19 mouse cellular contexts compared by ENCODE assay signal in the genomic region with DNA sequence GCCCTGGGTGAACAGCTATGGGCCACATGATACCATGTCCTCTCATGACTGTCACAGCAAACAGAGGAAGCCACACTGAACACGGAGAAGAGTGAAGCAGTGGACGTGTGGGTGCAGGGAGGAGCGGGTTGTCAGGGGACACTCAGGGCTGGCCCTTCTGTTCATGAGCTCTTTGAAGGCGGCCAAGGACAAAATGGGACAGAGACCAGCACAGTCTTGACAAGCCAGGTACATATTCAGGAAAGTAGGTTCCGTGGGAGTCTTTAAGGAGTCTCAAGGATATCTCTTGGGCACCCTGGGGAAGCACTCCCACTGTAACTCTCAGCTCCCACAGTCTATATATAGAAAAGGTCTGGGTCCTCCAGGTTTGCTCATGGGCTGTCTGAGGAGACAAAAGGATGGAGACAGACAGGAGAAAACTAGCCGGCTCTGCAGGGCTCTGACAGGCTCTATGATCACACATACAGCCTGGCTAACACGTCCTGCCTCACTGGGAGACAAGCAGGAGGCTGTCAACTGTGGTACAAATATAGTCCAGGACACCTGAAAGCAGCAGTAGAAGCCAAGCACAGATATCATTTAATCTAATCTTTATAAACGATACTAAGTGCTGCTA.
DNase-seq lines count a peak whose midpoint lies in the region; ATAC-seq and TF ChIP-seq lines count a peak whose summit lies in the region.
"Had no signal": no experiment of that assay in that cellular context is flagged by ENCODE, and none has a peak within 500 bp of the region (broad histone marks: within the 10 kb centered on the region; RNA-seq: fewer than 3 reads in every experiment).

No protein-coding gene starts in this region.

- no peak; the same call in 1 of the 2 replicates for ATAC-seq in heart, embryonic 13.5 days (ENCODE audit: extremely low read depth, insufficient number of reproducible peaks, low FRiP score, low TSS enrichment)
- ATAC-seq in midbrain, embryonic 11.5 days (ENCODE audit: low FRiP score): no peak
- ATAC-seq in midbrain, postnatal 0 days (ENCODE audit: low FRiP score): no peak
- ATAC-seq: activated CD4-positive, CD25-positive, alpha-beta regulatory T cell, adult 4 months; forebrain, embryonic 15.5 days; intestine, embryonic 15.5 days; Patski had no signal

- H3K4me3 ChIP-seq in cerebellum, adult 2 months (replicated peaks; ENCODE audit: insufficient read depth, low read depth, low read length): no peak overlapping the region
- H3K4me3 ChIP-seq in heart, embryonic 13.5 days: no peak overlapping the region
- H3K4me3 ChIP-seq in midbrain, embryonic 11.5 days (ENCODE audit: low read depth, low read length): no peak overlapping the region
- H3K4me3 ChIP-seq in midbrain, postnatal 0 days (ENCODE audit: low read depth, low read length): no peak overlapping the region
- H3K4me3 ChIP-seq: embryonic facial prominence, embryonic 12.5 days; forebrain, embryonic 15.5 days; intestine, embryonic 15.5 days had no signal

- peak; percentile 50 to 53 for DNase-seq in cerebellum, adult 2 months
- no peak for DNase-seq in cerebellum, postnatal 4 days (ENCODE audit: low spot score in 2 of 2)
- DNase-seq in heart, adult 11 months: no peak
- DNase-seq in midbrain, embryonic 11.5 days (ENCODE audit: low spot score, missing footprints): peak; percentile 68
- DNase-seq in midbrain, postnatal 0 days (ENCODE audit: low spot score): no peak
- DNase-seq in embryo, embryonic 11 days: no peak
- DNase-seq: adrenal gland, postnatal 14 days; gastrocnemius, postnatal 36 days; heart, adult 18-20 months; heart, postnatal 14 days; kidney, adult 18-20 months had no signal

- H3K27ac ChIP-seq in cerebellum, adult 2 months (ENCODE audit: insufficient read depth, low read length): peak overlapping the region; percentile 76
- H3K27ac ChIP-seq in heart, embryonic 13.5 days (replicated peaks): 0 out of 2 replicates have a peak overlapping the region, but pooled peaks have one; percentile 30
- no peak overlapping the region for H3K27ac ChIP-seq in midbrain, embryonic 11.5 days (ENCODE audit: low read depth, low read length)
- H3K27ac ChIP-seq in midbrain, postnatal 0 days (ENCODE audit: low read depth, low read length): no peak overlapping the region
- H3K27ac ChIP-seq: embryonic facial prominence, embryonic 12.5 days; forebrain, embryonic 15.5 days; hindbrain, embryonic 14.5 days; intestine, embryonic 15.5 days had no signal

- H3K4me2 ChIP-seq in heart, embryonic 13.5 days: no peak overlapping the region
- no peak overlapping the region for H3K4me2 ChIP-seq in midbrain, embryonic 11.5 days
- no peak overlapping the region for H3K4me2 ChIP-seq in midbrain, postnatal 0 days (ENCODE audit: low read depth, low read length, poor library complexity, severe bottlenecking)
- H3K4me2 ChIP-seq: embryonic facial prominence, embryonic 12.5 days; forebrain, embryonic 15.5 days; hindbrain, embryonic 14.5 days; intestine, embryonic 15.5 days had no signal

- no peaks in the 10 kb centered on the region for H3K27me3 ChIP-seq in cerebellum, adult 2 months (ENCODE audit: control insufficient read depth, insufficient read depth, low read length)
- no peaks in the 10 kb centered on the region for H3K27me3 ChIP-seq in heart, embryonic 13.5 days (replicated peaks)
- H3K27me3 ChIP-seq in midbrain, embryonic 11.5 days (ENCODE audit: control insufficient read depth, insufficient read depth, low read length): no peaks in the 10 kb centered on the region
- no peaks in the 10 kb centered on the region for H3K27me3 ChIP-seq in midbrain, postnatal 0 days (ENCODE audit: insufficient read depth, low read length)
- H3K27me3 ChIP-seq: CH12.LX; embryonic facial prominence, embryonic 12.5 days; forebrain, embryonic 15.5 days; intestine, embryonic 15.5 days; Patski had no signal

- H3K9ac ChIP-seq in heart, embryonic 13.5 days: no peak overlapping the region
- H3K9ac ChIP-seq in midbrain, embryonic 11.5 days (ENCODE audit: low read length): no peak overlapping the region
- no peak overlapping the region for H3K9ac ChIP-seq in midbrain, postnatal 0 days (replicated peaks; ENCODE audit: low read length, poor library complexity, severe bottlenecking)
- H3K9ac ChIP-seq: embryonic facial prominence, embryonic 12.5 days; forebrain, embryonic 15.5 days; hindbrain, embryonic 14.5 days; intestine, embryonic 15.5 days had no signal

- TF ChIP-seq POLR2A in cerebellum, adult 2 months (IDR thresholded peaks at IDR 0.05; ENCODE audit: borderline replicate concordance, insufficient read depth, low read length): no peak

- TF ChIP-seq CTCF in cerebellum, adult 2 months (IDR thresholded peaks at IDR 0.05; ENCODE audit: borderline replicate concordance, insufficient read depth, low read depth, low read length): no peak
- TF ChIP-seq CTCF in midbrain, postnatal 0 days (IDR thresholded peaks at IDR 0.05): no peak

- 21% methylated on average over 8 of the region's 8 CpGs for WGBS in cerebellum, adult 2 months
- WGBS in heart, embryonic 13.5 days: 49% methylated on average over 8 of the region's 8 CpGs
- WGBS in midbrain, embryonic 11.5 days: 87% methylated on average over 8 of the region's 8 CpGs
- 91% methylated on average over 8 of the region's 8 CpGs for WGBS in midbrain, postnatal 0 days

- H3K9me3 ChIP-seq in heart, embryonic 13.5 days: no peaks in the 10 kb centered on the region
- no peaks in the 10 kb centered on the region for H3K9me3 ChIP-seq in midbrain, embryonic 11.5 days (ENCODE audit: control insufficient read depth, low read length)
- no peaks in the 10 kb centered on the region for H3K9me3 ChIP-seq in midbrain, postnatal 0 days (ENCODE audit: low read length)
- H3K9me3 ChIP-seq: embryonic facial prominence, embryonic 12.5 days; forebrain, embryonic 15.5 days; intestine, embryonic 15.5 days had no signal

- peaks cover 39% of the 10 kb centered on the region for H3K4me1 ChIP-seq in cerebellum, adult 2 months (ENCODE audit: control insufficient read depth, insufficient read depth, low read length)
- H3K4me1 ChIP-seq in heart, embryonic 13.5 days: peaks cover 22% of the 10 kb centered on the region
- no peaks in the 10 kb centered on the region for H3K4me1 ChIP-seq in midbrain, embryonic 11.5 days (ENCODE audit: control insufficient read depth, insufficient read depth, low read length)
- no peaks in the 10 kb centered on the region for H3K4me1 ChIP-seq in midbrain, postnatal 0 days (ENCODE audit: insufficient read depth, low read length)
- H3K4me1 ChIP-seq: intestine, embryonic 15.5 days had no signal

- peaks cover 1% of the 10 kb centered on the region; the same call in 1 of the 2 replicates for H3K36me3 ChIP-seq in heart, embryonic 13.5 days
- H3K36me3 ChIP-seq in midbrain, embryonic 11.5 days (ENCODE audit: control insufficient read depth, insufficient read depth, low read length): peaks cover 2% of the 10 kb centered on the region; the same call in 1 of the 2 replicates
- no peaks in the 10 kb centered on the region for H3K36me3 ChIP-seq in midbrain, postnatal 0 days (ENCODE audit: insufficient read depth, low read length)
- H3K36me3 ChIP-seq: forebrain, embryonic 15.5 days; intestine, embryonic 15.5 days had no signal

Comparison
In these comparisons a context has a peak if more than half of its experiments do, and no peak if none do; other contexts are left out.
1. DNase-seq: peak in cerebellum, adult 2 months (2 of 2) and midbrain, embryonic 11.5 days (single experiment); none in cerebellum, postnatal 4 days (0 of 2), heart, adult 11 months (single experiment), midbrain, postnatal 0 days (single experiment) and embryo, embryonic 11 days (single experiment).
2. H3K27ac ChIP-seq: peak in cerebellum, adult 2 months (single experiment) and heart, embryonic 13.5 days (single experiment); none in midbrain, embryonic 11.5 days (single experiment) and midbrain, postnatal 0 days (single experiment).